Mouse (Mus musculus): ENCODE data around the gene Sppl2b. TPM values are rescaled to one million over a fixed set of nuclear protein-coding genes. Genes with fewer than 3 reads are reported as not detected.
A peak's percentile ranks its signal among the peaks of the same experiment; 100 is the strongest.

Sppl2b gene
- polyA plus RNA-seq, 1 experiment from 2014 or later = 69.3 TPM

DNA sequence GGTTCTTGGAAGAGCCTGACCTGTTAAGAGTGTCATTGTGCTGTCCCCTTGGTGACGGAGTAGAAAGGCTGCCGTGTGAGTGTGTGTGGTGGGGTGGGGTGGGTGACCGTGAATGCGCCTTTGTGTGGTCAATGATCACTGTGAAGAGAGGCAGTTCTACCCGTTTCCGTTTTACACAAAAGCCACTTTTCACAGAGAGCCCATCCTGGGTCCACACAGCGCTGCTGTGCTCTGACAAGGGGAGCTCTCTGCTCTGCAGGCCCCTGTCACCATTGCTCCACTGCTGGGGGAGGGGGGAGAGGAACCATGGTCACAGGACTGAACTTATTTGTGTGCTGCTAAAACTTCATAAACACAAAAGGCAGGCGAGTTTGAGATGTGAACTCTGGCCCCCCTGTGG is 2.3 kb downstream of the Sppl2b start:
- 16% methylated on average over 8 of the region's 8 CpGs for WGBS
- ATAC-seq (ENCODE audit: low FRiP score) (no peak), DNase-seq (ENCODE audit: low spot score) (no peak)
- H3K27me3 ChIP-seq (ENCODE audit: control insufficient read depth, insufficient read depth, low read length) = no peaks in the 10 kb centered on the region
- H3K4me3 ChIP-seq (replicated peaks; ENCODE audit: low read length) = no peak overlapping the region
- H3K4me2 ChIP-seq (replicated peaks) = 0 out of 2 replicates have a peak overlapping the region, but pooled peaks have one; percentile 2
- H3K36me3 ChIP-seq (replicated peaks; ENCODE audit: control insufficient read depth, insufficient read depth) = peaks cover 20% of the 10 kb centered on the region
- H3K27ac ChIP-seq = 0 out of 2 replicates have a peak overlapping the region, but pooled peaks have one; percentile 22
- peak overlapping the region; percentile 26; the same call in 1 of the 2 replicates for H3K9ac ChIP-seq
- H3K9me3 ChIP-seq (ENCODE audit: control insufficient read depth, low read length) = no peaks in the 10 kb centered on the region
- H3K4me1 ChIP-seq (replicated peaks; ENCODE audit: control insufficient read depth, insufficient read depth, low read length) = peaks cover 25% of the 10 kb centered on the region

DNA sequence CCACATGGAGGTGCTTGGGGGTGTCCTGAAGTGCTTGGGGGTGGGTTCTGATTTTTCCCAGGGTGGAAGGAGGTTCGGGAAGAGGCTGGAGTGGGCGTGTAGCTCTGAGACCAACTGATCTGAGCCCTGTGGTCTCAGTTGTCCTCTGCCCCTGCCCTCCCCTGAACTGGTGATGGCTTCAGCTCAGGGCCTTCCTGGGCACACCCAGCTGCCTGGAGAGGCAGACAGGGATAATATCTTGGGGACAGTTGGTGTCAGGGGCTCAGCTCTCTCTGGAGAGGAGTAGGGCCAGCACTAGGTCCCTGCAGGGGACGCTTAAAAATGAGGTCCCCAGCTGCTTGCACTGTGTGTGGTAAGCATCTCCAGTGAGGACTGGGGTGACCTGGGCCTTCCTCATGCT is 2.8 kb downstream of the Sppl2b start:
- H3K4me2 ChIP-seq (replicated peaks) = peak overlapping the region; percentile 2; the same call in 1 of the 2 replicates
- peak overlapping the region; percentile 26; the same call in 1 of the 2 replicates for H3K9ac ChIP-seq
- ATAC-seq (ENCODE audit: low FRiP score) (no peak), DNase-seq (ENCODE audit: low spot score) (no peak)
- H3K4me3 ChIP-seq (replicated peaks; ENCODE audit: low read length) = no peak overlapping the region
- 52% methylated on average over 3 of the region's 3 CpGs for WGBS
- no peaks in the 10 kb centered on the region for H3K9me3 ChIP-seq (ENCODE audit: control insufficient read depth, low read length)
- no peaks in the 10 kb centered on the region for H3K27me3 ChIP-seq (ENCODE audit: control insufficient read depth, insufficient read depth, low read length)
- H3K36me3 ChIP-seq (replicated peaks; ENCODE audit: control insufficient read depth, insufficient read depth) = peaks cover 22% of the 10 kb centered on the region
- 0 out of 2 replicates have a peak overlapping the region, but pooled peaks have one; percentile 22 for H3K27ac ChIP-seq
- H3K4me1 ChIP-seq (replicated peaks; ENCODE audit: control insufficient read depth, insufficient read depth, low read length) = peaks cover 25% of the 10 kb centered on the region

DNA sequence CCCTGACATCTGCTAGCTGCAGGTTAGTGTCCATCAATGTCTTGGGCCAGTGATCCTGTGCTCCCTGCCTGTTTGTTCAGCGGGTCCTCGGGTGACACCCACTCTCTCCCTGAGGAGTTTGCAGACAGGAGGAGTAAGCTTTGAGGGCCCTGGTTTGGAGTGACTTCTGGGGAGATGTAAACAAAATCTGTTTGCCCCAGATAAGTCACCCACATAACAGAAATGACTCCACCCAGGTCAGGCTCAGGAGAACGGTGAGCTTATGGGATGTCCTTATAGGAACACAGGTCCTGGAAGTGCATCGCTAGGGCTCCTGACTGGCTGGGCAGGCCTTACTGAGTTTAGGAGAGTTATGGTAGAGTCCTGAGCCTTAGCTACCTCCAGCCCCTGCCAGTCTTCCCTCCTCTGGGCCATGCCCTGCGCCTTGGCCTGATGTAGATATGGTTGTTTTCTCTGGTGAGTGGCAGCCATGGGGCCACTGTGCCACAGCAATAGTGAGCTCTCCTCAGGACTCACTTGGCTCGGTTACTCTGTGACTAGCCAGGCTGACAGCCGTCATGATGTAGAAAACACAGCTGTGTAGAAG is 3.4 kb downstream of the Sppl2b start:
- Histone ChIP-seq H3K27me3 (ENCODE audit: control insufficient read depth, insufficient read depth, low read length) (no peaks in the 10 kb centered on the region), H3K9me3 (ENCODE audit: control insufficient read depth, low read length) (no peaks in the 10 kb centered on the region), H3K4me3 (replicated peaks; ENCODE audit: low read length) (no peak overlapping the region), H3K36me3 (replicated peaks; ENCODE audit: control insufficient read depth, insufficient read depth) (peaks cover 22% of the 10 kb centered on the region), H3K4me2 (replicated peaks) (no peak overlapping the region), H3K4me1 (replicated peaks; ENCODE audit: control insufficient read depth, insufficient read depth, low read length) (peaks cover 25% of the 10 kb centered on the region), H3K27ac (0 out of 2 replicates have a peak overlapping the region, but pooled peaks have one; percentile 14), H3K9ac (0 out of 2 replicates have a peak overlapping the region, but pooled peaks have one; percentile 26)
- no peak for DNase-seq (ENCODE audit: low spot score)
- WGBS = 81% methylated on average over 7 of the region's 7 CpGs
- ATAC-seq (ENCODE audit: low FRiP score) = no peak

DNA sequence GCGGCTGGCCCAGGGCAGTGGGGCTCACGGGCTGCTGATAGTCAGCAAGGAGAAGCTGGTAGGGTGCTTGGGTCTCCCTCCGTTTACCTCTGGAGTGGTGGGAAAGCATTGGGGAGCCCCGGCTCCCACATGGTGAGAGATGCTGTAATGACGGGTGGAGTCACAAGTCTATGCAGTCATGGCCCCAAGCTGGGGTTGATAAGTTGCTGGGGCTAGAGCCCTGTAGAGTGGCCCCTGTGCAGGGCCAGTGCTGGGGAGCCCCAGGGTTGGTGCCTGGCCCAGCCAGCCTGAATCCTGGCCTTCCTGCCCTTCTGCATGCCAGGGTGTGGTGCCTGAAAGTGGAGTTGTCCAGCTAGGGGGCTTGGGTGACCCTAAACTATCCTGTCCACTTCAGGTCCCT is 7.2 kb downstream of the Sppl2b start:
- H3K4me2 ChIP-seq (replicated peaks) = no peak overlapping the region
- H3K9ac ChIP-seq = no peak overlapping the region
- no peak for ATAC-seq (ENCODE audit: low FRiP score)
- no peaks in the 10 kb centered on the region for H3K9me3 ChIP-seq (ENCODE audit: control insufficient read depth, low read length)
- H3K36me3 ChIP-seq (replicated peaks; ENCODE audit: control insufficient read depth, insufficient read depth) = peaks cover 53% of the 10 kb centered on the region
- 95% methylated on average over 5 of the region's 5 CpGs for WGBS
- no peaks in the 10 kb centered on the region for H3K27me3 ChIP-seq (ENCODE audit: control insufficient read depth, insufficient read depth, low read length)
- no peak for DNase-seq (ENCODE audit: low spot score)
- H3K4me1 ChIP-seq (replicated peaks; ENCODE audit: control insufficient read depth, insufficient read depth, low read length) = peaks cover 4% of the 10 kb centered on the region; the same call in 1 of the 2 replicates
- H3K4me3 ChIP-seq (replicated peaks; ENCODE audit: low read length) = no peak overlapping the region
- no peak overlapping the region for H3K27ac ChIP-seq

DNA sequence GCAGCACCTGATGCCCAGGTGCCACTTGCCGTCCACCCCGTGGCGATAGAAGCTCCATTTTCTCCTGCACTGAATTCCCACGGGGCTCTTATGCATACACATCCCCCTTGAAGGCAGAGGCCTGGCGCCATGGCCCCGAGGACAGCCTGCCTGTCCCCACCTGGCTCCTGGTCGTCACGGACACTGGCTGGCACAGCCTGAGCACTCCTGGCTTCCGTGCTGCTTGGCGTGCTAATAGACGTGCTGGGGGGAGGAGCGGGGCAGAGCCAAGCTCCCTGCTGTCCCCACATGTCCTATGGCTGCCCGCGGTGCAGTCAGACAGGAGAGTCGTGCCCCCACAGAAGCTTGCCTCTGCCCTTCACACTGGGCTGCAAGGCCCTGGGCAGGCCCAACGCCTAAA is 9.4 kb downstream of the Sppl2b start:
- Histone ChIP-seq H3K27me3 (ENCODE audit: control insufficient read depth, insufficient read depth, low read length) (no peaks in the 10 kb centered on the region), H3K27ac (no peak overlapping the region), H3K9ac (no peak overlapping the region), H3K4me2 (replicated peaks) (no peak overlapping the region), H3K36me3 (replicated peaks; ENCODE audit: control insufficient read depth, insufficient read depth) (peaks cover 66% of the 10 kb centered on the region), H3K4me1 (replicated peaks; ENCODE audit: control insufficient read depth, insufficient read depth, low read length) (no peaks in the 10 kb centered on the region), H3K4me3 (replicated peaks; ENCODE audit: low read length) (no peak overlapping the region), H3K9me3 (ENCODE audit: control insufficient read depth, low read length) (no peaks in the 10 kb centered on the region)
- no peak for ATAC-seq (ENCODE audit: low FRiP score)
- WGBS = 78% methylated on average over 16 of the region's 16 CpGs
- no peak for DNase-seq (ENCODE audit: low spot score)

DNA sequence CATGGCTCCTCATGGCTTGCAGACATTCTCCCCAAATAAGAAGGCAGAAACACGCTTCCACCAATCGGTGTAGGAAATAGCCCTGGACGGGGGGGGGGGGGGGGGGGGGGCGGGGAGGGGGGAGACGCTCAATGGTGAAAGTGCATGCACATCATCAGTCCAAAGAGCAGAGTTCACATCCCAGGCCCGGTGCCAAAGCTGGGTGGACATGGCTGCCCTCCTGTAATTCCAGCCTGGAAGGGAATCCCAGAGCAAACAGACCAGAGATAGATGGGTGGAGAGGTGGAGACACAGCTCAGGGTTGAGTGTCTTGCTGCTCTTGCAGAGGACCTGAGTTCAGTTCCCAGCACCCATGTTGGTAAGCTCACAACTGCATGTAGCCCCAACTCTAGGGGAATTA is 15.9 kb downstream of the Sppl2b start:
- no peaks in the 10 kb centered on the region for H3K4me1 ChIP-seq (replicated peaks; ENCODE audit: control insufficient read depth, insufficient read depth, low read length)
- H3K9ac ChIP-seq = no peak overlapping the region
- no peaks in the 10 kb centered on the region for H3K9me3 ChIP-seq (ENCODE audit: control insufficient read depth, low read length)
- H3K4me3 ChIP-seq (replicated peaks; ENCODE audit: low read length) = no peak overlapping the region
- no peak for ATAC-seq (ENCODE audit: low FRiP score)
- no peak for DNase-seq (ENCODE audit: low spot score)
- peaks cover 20% of the 10 kb centered on the region for H3K36me3 ChIP-seq (replicated peaks; ENCODE audit: control insufficient read depth, insufficient read depth)
- H3K27me3 ChIP-seq (ENCODE audit: control insufficient read depth, insufficient read depth, low read length) = no peaks in the 10 kb centered on the region
- no peak overlapping the region for H3K4me2 ChIP-seq (replicated peaks)
- no peak overlapping the region for H3K27ac ChIP-seq
- WGBS = 85% methylated on average over 3 of the region's 6 CpGs

DNA sequence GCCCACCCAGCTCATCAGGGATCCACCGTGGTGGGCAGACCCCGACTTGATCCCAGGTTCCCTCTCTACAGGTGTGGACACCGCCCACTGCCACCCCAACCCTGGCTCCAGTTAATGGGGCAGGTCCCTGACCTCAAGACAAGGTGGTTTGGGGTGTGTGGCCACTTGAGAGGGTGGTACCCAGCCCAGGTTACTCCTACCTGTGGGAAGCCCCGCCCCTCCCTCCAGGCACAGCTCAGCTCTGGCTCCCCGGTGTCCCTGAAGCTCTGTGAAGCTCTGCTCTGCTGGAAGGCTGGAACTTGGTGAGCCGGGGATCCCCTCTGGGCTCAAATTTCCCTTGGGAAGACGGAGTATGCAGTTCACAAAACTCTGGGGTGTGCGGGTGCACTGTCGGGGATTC is 16.5 kb downstream of the Sppl2b start, which contains the start of gene Tmprss9:
Tmprss9 (plus strand) TSS at position 268 of the 400 bp plus-strand sequence.
- Histone ChIP-seq H3K9me3 (ENCODE audit: control insufficient read depth, low read length) (no peaks in the 10 kb centered on the region), H3K9ac (no peak within 1 kb of the TSS), H3K4me1 (replicated peaks; ENCODE audit: control insufficient read depth, insufficient read depth, low read length) (no peaks in the 10 kb centered on the region), H3K36me3 (replicated peaks; ENCODE audit: control insufficient read depth, insufficient read depth) (peaks cover 19% of the 10 kb centered on the region), H3K4me3 (replicated peaks; ENCODE audit: low read length) (no peak within 1 kb of the TSS), H3K27ac (no peak within 1 kb of the TSS), H3K4me2 (replicated peaks) (no peak within 1 kb of the TSS), H3K27me3 (ENCODE audit: control insufficient read depth, insufficient read depth, low read length) (no peaks in the 10 kb centered on the region)
- whole genome bisulfite sequencing = 35% methylated on average over 9 of the region's 9 CpGs
- DNase-seq (ENCODE audit: low spot score) (no peak), ATAC-seq (ENCODE audit: low FRiP score) (peak; percentile 7; the same call in 1 of the 2 replicates)

DNA sequence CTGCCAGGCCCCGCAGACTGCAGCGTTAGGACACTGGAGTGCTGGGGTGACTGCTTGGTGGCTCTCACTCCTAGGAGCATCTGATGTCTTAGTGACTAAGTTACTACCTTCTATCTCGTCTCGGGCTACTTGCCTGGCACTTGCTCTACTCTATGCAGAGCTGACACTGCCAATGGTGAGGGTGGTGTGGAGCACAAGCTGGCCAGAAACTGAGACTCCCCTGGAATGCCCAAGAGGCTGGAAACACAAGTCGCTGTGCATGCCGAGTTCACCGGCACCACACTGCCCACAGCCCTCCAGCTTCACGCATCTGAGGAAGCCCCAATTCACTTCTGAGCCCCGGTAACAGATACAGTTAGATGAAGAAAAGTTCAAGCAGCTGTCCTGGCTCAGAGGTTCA is 19.0 kb downstream of the Sppl2b start:
- H3K27ac ChIP-seq = no peak overlapping the region
- no peaks in the 10 kb centered on the region for H3K27me3 ChIP-seq (ENCODE audit: control insufficient read depth, insufficient read depth, low read length)
- no peak for DNase-seq (ENCODE audit: low spot score)
- no peak for ATAC-seq (ENCODE audit: low FRiP score)
- H3K9ac ChIP-seq = no peak overlapping the region
- H3K4me3 ChIP-seq (replicated peaks; ENCODE audit: low read length) = no peak overlapping the region
- no peaks in the 10 kb centered on the region for H3K36me3 ChIP-seq (replicated peaks; ENCODE audit: control insufficient read depth, insufficient read depth)
- no peaks in the 10 kb centered on the region for H3K4me1 ChIP-seq (replicated peaks; ENCODE audit: control insufficient read depth, insufficient read depth, low read length)
- WGBS = 71% methylated on average over 9 of the region's 9 CpGs
- no peak overlapping the region for H3K4me2 ChIP-seq (replicated peaks)
- H3K9me3 ChIP-seq (ENCODE audit: control insufficient read depth, low read length) = no peaks in the 10 kb centered on the region

DNA sequence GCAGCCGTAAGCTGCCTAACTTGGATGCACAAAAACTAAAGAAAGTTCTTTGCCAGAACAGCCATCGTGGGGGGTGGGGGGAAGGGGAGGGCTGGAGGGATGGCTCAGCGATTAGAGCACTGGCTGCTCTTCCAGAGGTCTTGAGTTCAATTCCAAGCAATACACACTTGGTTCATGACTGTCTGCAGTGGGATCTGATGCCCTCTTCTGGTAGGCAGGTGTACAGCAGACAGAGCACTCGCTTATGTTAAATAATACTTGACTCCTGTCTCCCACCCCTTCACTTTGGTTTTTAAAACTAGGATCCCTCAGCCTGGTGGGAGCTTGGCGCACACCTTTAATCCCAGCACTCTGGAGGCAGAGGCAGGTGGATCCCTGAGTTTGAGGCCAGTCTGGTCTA is 21.0 kb downstream of the Sppl2b start:
- Histone ChIP-seq H3K27ac (no peak overlapping the region), H3K4me3 (replicated peaks; ENCODE audit: low read length) (no peak overlapping the region), H3K9ac (no peak overlapping the region), H3K9me3 (ENCODE audit: control insufficient read depth, low read length) (no peaks in the 10 kb centered on the region), H3K4me1 (replicated peaks; ENCODE audit: control insufficient read depth, insufficient read depth, low read length) (no peaks in the 10 kb centered on the region), H3K4me2 (replicated peaks) (no peak overlapping the region), H3K27me3 (ENCODE audit: control insufficient read depth, insufficient read depth, low read length) (no peaks in the 10 kb centered on the region), H3K36me3 (replicated peaks; ENCODE audit: control insufficient read depth, insufficient read depth) (no peaks in the 10 kb centered on the region)
- 25% methylated on average over 5 of the region's 5 CpGs for WGBS
- no peak for ATAC-seq (ENCODE audit: low FRiP score)
- peak; percentile 59 for DNase-seq (ENCODE audit: low spot score)
